ENCODE assay signal across 8 mouse cellular contexts in the genomic region with DNA sequence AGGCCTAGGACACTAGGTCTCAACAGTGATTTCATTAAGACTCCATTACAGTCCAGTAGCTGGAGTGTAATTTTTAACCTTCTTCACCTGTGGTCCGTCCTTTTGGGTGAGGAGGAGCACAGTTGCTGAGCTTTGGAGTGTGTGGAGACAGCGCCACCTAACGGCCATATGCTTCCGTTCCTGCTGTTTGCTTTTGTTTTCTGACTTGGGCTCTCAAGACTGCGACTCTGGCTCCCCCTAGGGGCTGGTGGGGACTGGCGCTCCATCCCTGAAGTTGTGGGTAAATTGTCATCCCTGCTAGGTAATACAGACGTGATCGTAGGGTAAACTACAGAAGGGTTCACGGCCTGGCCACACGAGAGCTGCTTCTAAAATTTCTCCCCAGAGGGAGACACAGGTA. TPM values are rescaled to one million over a fixed set of nuclear protein-coding genes. Genes with fewer than 3 reads are reported as not detected.
DNase-seq lines count a peak whose midpoint lies in the region; ATAC-seq and TF ChIP-seq lines count a peak whose summit lies in the region.

No protein-coding gene starts in this region.

- peak; percentile 91 to 98 for DNase-seq in adrenal gland, adult (ENCODE audit: inconsistent age in 2 of 2, low spot score in 1 of 2)
- peak; percentile 97 for DNase-seq in gastrocnemius, postnatal 10 days
- peak; percentile 97 to 98 for DNase-seq in left cerebral cortex, postnatal 25 days (ENCODE audit: low spot score in 2 of 2)
- DNase-seq in skeletal muscle tissue, adult 2 months (ENCODE audit: low read depth, low spot score), result peak; percentile 87
- peak; percentile 80 for DNase-seq in yolk sac, embryonic 10.5 days (ENCODE audit: low spot score)

- WGBS in intestine, postnatal 0 days, result under 1% methylated on average over 10 of the region's 10 CpGs
- 3% methylated on average over 10 of the region's 10 CpGs for WGBS in midbrain, embryonic 12.5 days

- H3K27ac ChIP-seq in intestine, postnatal 0 days (ENCODE audit: low read depth, low read length), result no peak overlapping the region
- no peak overlapping the region for H3K27ac ChIP-seq in midbrain, embryonic 12.5 days (replicated peaks)

- intact Hi-C loops in left cerebral cortex, postnatal 25 days (cut with DNase I), result loop anchor here (1.0 to 5.0 kb wide), 5 partner anchors 78 to 344 kb away; no protein-coding TSS in a partner anchor

- H3K4me1 ChIP-seq in intestine, postnatal 0 days (replicated peaks; ENCODE audit: control insufficient read depth, insufficient read depth, low read length), result no peaks in the 10 kb centered on the region
- no peaks in the 10 kb centered on the region for H3K4me1 ChIP-seq in midbrain, embryonic 12.5 days

- H3K27me3 ChIP-seq in intestine, postnatal 0 days (replicated peaks; ENCODE audit: control insufficient read depth, insufficient read depth, low read length), result no peaks in the 10 kb centered on the region
- H3K27me3 ChIP-seq in midbrain, embryonic 12.5 days, result peaks cover 47% of the 10 kb centered on the region

- H3K9me3 ChIP-seq in intestine, postnatal 0 days (ENCODE audit: control insufficient read depth), result no peaks in the 10 kb centered on the region
- H3K9me3 ChIP-seq in midbrain, embryonic 12.5 days, result no peaks in the 10 kb centered on the region

- peak; percentile 100 for TF ChIP-seq CTCF in intestine, postnatal 0 days (IDR thresholded peaks at IDR 0.05; ENCODE audit: low read depth)

- H3K4me2 ChIP-seq in intestine, postnatal 0 days (replicated peaks; ENCODE audit: low read depth), result no peak overlapping the region
- no peak overlapping the region for H3K4me2 ChIP-seq in midbrain, embryonic 12.5 days (replicated peaks)

- peaks cover 5% of the 10 kb centered on the region; the same call in 1 of the 2 replicates for H3K36me3 ChIP-seq in intestine, postnatal 0 days (ENCODE audit: control insufficient read depth, insufficient read depth)
- H3K36me3 ChIP-seq in midbrain, embryonic 12.5 days, result no peaks in the 10 kb centered on the region

- no peak overlapping the region for H3K9ac ChIP-seq in intestine, postnatal 0 days (ENCODE audit: low read depth, low read length)
- no peak overlapping the region for H3K9ac ChIP-seq in midbrain, embryonic 12.5 days (replicated peaks)

- no peak overlapping the region for H3K4me3 ChIP-seq in intestine, postnatal 0 days (ENCODE audit: low read depth, low read length)
- no peak overlapping the region for H3K4me3 ChIP-seq in midbrain, embryonic 12.5 days

- peak; percentile 96 for ATAC-seq in common myeloid progenitor, adult 5-6 weeks (replicated peaks; ENCODE audit: low read depth, poor library complexity, severe bottlenecking)
- ATAC-seq in intestine, postnatal 0 days, result peak; percentile 56; the same call in 1 of the 2 replicates
- ATAC-seq in midbrain, embryonic 12.5 days (ENCODE audit: low FRiP score, low read depth), result peak; percentile 53; the same call in 1 of the 2 replicates

RNA-seq across cellular contexts. Expression of gene Fam241b, which starts 39.3 kb away (rescaled TPM):
- 1.1 TPM in 1 of 2 replicates, not detected in the other for total RNA-seq in common myeloid progenitor, adult 5-6 weeks (2017)
- under 1 TPM; 0.52 to 0.70 TPM for total RNA-seq in gastrocnemius, postnatal 10 days (2021)
- 46.2 and 47.3 TPM in 2 replicates for polyA plus RNA-seq in intestine, postnatal 0 days (2015; fragmentation: Nextera tagmentation; extraction: Ambion mirVana)
- 10 to 100 TPM; 53.0 to 54.6 TPM for total RNA-seq in left cerebral cortex, postnatal 25 days (2021)
- 41.0 and 41.6 TPM in 2 replicates for polyA plus RNA-seq in midbrain, embryonic 12.5 days (2016; fragmentation: Nextera tagmentation; extraction: Ambion mirVana)

RNA-seq across cellular contexts. Expression of gene Tspan15, which starts 48.0 kb away (rescaled TPM):
- total RNA-seq in common myeloid progenitor, adult 5-6 weeks (2017), result 0.32 and 3.6 TPM in 2 replicates
- 10 to 100 TPM; 16.4 to 19.3 TPM for total RNA-seq in gastrocnemius, postnatal 10 days (2021)
- 96.8 and 100 TPM in 2 replicates for polyA plus RNA-seq in intestine, postnatal 0 days (2015; fragmentation: Nextera tagmentation; extraction: Ambion mirVana)
- 10 to 100 TPM; 11.1 to 13.7 TPM for total RNA-seq in left cerebral cortex, postnatal 25 days (2021)
- polyA plus RNA-seq in midbrain, embryonic 12.5 days (2016; fragmentation: Nextera tagmentation; extraction: Ambion mirVana), result 11.7 and 12.5 TPM in 2 replicates

RNA-seq across cellular contexts. Expression of gene Neurog3, which starts 50.2 kb away (rescaled TPM):
- not detected in 2 replicates for total RNA-seq in common myeloid progenitor, adult 5-6 weeks (2017)
- not detected for total RNA-seq in gastrocnemius, postnatal 10 days (2021)
- 1.4 and 1.5 TPM in 2 replicates for polyA plus RNA-seq in intestine, postnatal 0 days (2015; fragmentation: Nextera tagmentation; extraction: Ambion mirVana)
- not detected for total RNA-seq in left cerebral cortex, postnatal 25 days (2021)
- polyA plus RNA-seq in midbrain, embryonic 12.5 days (2016; fragmentation: Nextera tagmentation; extraction: Ambion mirVana), result 0.46 TPM in 1 of 2 replicates, not detected in the other

Comparison
In these comparisons a context has a peak if more than half of its experiments do, and no peak if none do; other contexts are left out.
1. RNA of gene Fam241b, which starts 39.3 kb away (total RNA-seq): 53.0 to 54.6 TPM in left cerebral cortex, postnatal 25 days; 1.1 TPM in common myeloid progenitor, adult 5-6 weeks and 0.52 to 0.70 TPM in gastrocnemius, postnatal 10 days; every median in the first group is over 10 times any median in the second.
2. Peak in every context shown above with its lines, with median percentiles within 50 percentile points of each other: DNase-seq and ATAC-seq.